Mouse (Mus musculus) naive thymus-derived CD4-positive, alpha-beta T cell, adult 5 months (primary cell): ENCODE data around the gene Ptx4. TPM values are rescaled to one million over a fixed set of nuclear protein-coding genes. Genes with fewer than 3 reads are reported as not detected.

Experiments
- polyA plus RNA-seq: library from polyadenylated mRNA; unstranded; fragments of 100-300 nt; shearing (Covaris generic); gene quantifications from one replicate; pipeline ENCODE4 v1.2.1, GENCODE M21; 2017

The Ptx4 gene
- polyA plus RNA-seq, result not detected

GRCm38 (mm10) chr17:25120406-25120805, at the start of gene Ptx4:
TSS of gene Ptx4 (plus strand) at chr17:25120760.

GRCm38 (mm10) chr17:25083444-25083931, 37.1 kb upstream of the Ptx4 start, which contains the start of gene Tmem204:
TSS of gene Tmem204 (minus strand) at chr17:25083591.

GRCm38 (mm10) chr17:25115664-25116432, 4.7 kb upstream of the Ptx4 start, which contains the start of gene Telo2:
TSS of gene Telo2 (minus strand) at chr17:25115967.

GRCm38 (mm10) chr17:25133275-25133698, 12.7 kb downstream of the Ptx4 start, which contains the start of gene Clcn7:
TSS of gene Clcn7 (plus strand) at chr17:25133391.

GRCm38 (mm10) chr17:25162161-25162560, 41.6 kb downstream of the Ptx4 start, which contains the start of gene Ccdc154:
TSS of gene Ccdc154 (plus strand) at chr17:25162461.

Other genes starting within 250 kb of the Ptx4 start
- 74.6 TPM for gene Nubp2, start 234.4 kb upstream of the Ptx4 start, polyA plus RNA-seq
- 57.3 TPM for gene Spsb3, start 234.1 kb upstream of the Ptx4 start, polyA plus RNA-seq
- 37.6 TPM for gene Eme2, start 225.7 kb upstream of the Ptx4 start, polyA plus RNA-seq
- 67.2 TPM for gene Mrps34, start 225.6 kb upstream of the Ptx4 start, polyA plus RNA-seq
- 24.2 TPM for gene Nme3, start 224.3 kb upstream of the Ptx4 start, polyA plus RNA-seq
- 79.3 TPM for gene Mapk8ip3, start 183.8 kb upstream of the Ptx4 start, polyA plus RNA-seq
- gene Jpt2, start 160.1 kb upstream of the Ptx4 start, polyA plus RNA-seq, result 25.1 TPM
- gene Cramp1l, start 105.0 kb upstream of the Ptx4 start, polyA plus RNA-seq, result 13.5 TPM
- gene Ift140, start 104.7 kb upstream of the Ptx4 start, polyA plus RNA-seq, result 16.4 TPM
- gene Tmem204, start 37.2 kb upstream of the Ptx4 start, polyA plus RNA-seq, result 0.56 TPM
- gene Telo2, start 4.8 kb upstream of the Ptx4 start, polyA plus RNA-seq, result 24.9 TPM
- 29.9 TPM for gene Clcn7, start 12.6 kb downstream of the Ptx4 start, polyA plus RNA-seq
- gene Ccdc154, start 41.7 kb downstream of the Ptx4 start, polyA plus RNA-seq, result not detected
- not detected for gene Gm38655, start 54.7 kb downstream of the Ptx4 start, polyA plus RNA-seq
- 17.8 TPM for gene BC003965, start 63.8 kb downstream of the Ptx4 start, polyA plus RNA-seq
- 57.0 TPM for gene Unkl, start 67.6 kb downstream of the Ptx4 start, polyA plus RNA-seq
- 85.8 TPM for gene Gnptg, start 119.4 kb downstream of the Ptx4 start, polyA plus RNA-seq
- 36.6 TPM for gene Tsr3, start 119.4 kb downstream of the Ptx4 start, polyA plus RNA-seq
- 2.6 TPM for gene Baiap3, start 135.6 kb downstream of the Ptx4 start, polyA plus RNA-seq
- gene Ube2i, start 153.9 kb downstream of the Ptx4 start, polyA plus RNA-seq, result 587 TPM
- gene Prss34, start 177.6 kb downstream of the Ptx4 start, polyA plus RNA-seq, result not detected
- gene Prss28, start 187.9 kb downstream of the Ptx4 start, polyA plus RNA-seq, result not detected
- gene Prss29, start 197.9 kb downstream of the Ptx4 start, polyA plus RNA-seq, result not detected
- not detected for gene Tpsab1, start 224.8 kb downstream of the Ptx4 start, polyA plus RNA-seq
- not detected for gene Tpsb2, start 245.5 kb downstream of the Ptx4 start, polyA plus RNA-seq
- not detected for gene Tpsg1, start 248.5 kb downstream of the Ptx4 start, polyA plus RNA-seq